Mouse (Mus musculus) liver, adult 2 months (tissue): ENCODE data around the gene 3110009E18Rik. TPM values are rescaled to one million over a fixed set of nuclear protein-coding genes. Genes with fewer than 3 reads are reported as not detected.

ENCODE experiments used
- DNase-seq: peaks from one replicate; pipeline ENCODE4 v3.0.0-alpha.2; 2011; ENCODE audit warnings: low read depth, low spot score; ENCODE audit errors: extremely low read depth
- H3K27ac ChIP-seq: fragments of 200-500 bp; replicated peaks from 2 replicates; pipeline ENCODE4 v1.5.1; 2012; ENCODE audit warnings: low read depth, mild to moderate bottlenecking, control low read depth, inconsistent platforms, low read length; ENCODE audit not compliant: insufficient read depth
- H3K27me3 ChIP-seq: fragments of 200-500 bp; 2 replicates; pipeline ENCODE4 v1.6.1; 2012; ENCODE audit warnings: mild to moderate bottlenecking, moderate library complexity, low read length, inconsistent platforms; ENCODE audit not compliant: control insufficient read depth, insufficient read depth
- H3K36me3 ChIP-seq: fragments of 200-500 bp; 2 replicates; pipeline ENCODE4 v1.6.1; 2012; ENCODE audit warnings: low read length, inconsistent platforms; ENCODE audit not compliant: control insufficient read depth, insufficient read depth
- H3K4me1 ChIP-seq: fragments of 200-500 bp; 2 replicates; pipeline ENCODE4 v1.6.1; 2011; ENCODE audit warnings: low read length; ENCODE audit not compliant: control insufficient read depth, insufficient read depth
- H3K4me3 ChIP-seq: fragments of 200-500 bp; 2 replicates; pipeline ENCODE4 v1.5.1; 2011; ENCODE audit warnings: low read depth, mild to moderate bottlenecking, control low read depth, low read length, moderate library complexity; ENCODE audit not compliant: insufficient read depth
- H3K79me2 ChIP-seq: fragments of 200-500 bp; 2 replicates; pipeline ENCODE4 v1.6.1; 2012; ENCODE audit warnings: inconsistent platforms, mild to moderate bottlenecking, low read length, moderate library complexity; ENCODE audit not compliant: control insufficient read depth, insufficient read depth
- H3K9ac ChIP-seq: fragments of 200-500 bp; 2 replicates; pipeline ENCODE4 v1.6.1; 2012; ENCODE audit warnings: low read depth, mild to moderate bottlenecking, control low read depth, inconsistent platforms, low read length
- CTCF ChIP-seq: fragments of 200-500 bp; IDR thresholded peaks from 2 replicates; pipeline ENCODE4 v1.5.1; 2011; ENCODE audit warnings: low read depth, low read length, control low read depth
- POLR2A ChIP-seq: fragments of 200-500 bp; IDR thresholded peaks from 2 replicates; pipeline ENCODE4 v1.6.1; 2011; ENCODE audit warnings: low read length, control low read depth; ENCODE audit not compliant: insufficient read depth; ENCODE audit errors: extremely low read depth
- WGBS: fragments of 180-500 bp; shearing (Covaris S2); methylation state at CpG from one replicate; pipeline ENCODE4 v1.1.7; 2018; 5-methylcytosine and 5-hydroxymethylcytosine counted together
- polyA plus RNA-seq: library from polyadenylated mRNA; depleted of rRNA; stranded (reverse); fragments of >200 nt; gene quantifications from 2 replicates; pipeline ENCODE4 v1.2.3, GENCODE M21; 2012
- total RNA-seq: library from RNA; depleted of rRNA; stranded (reverse); fragments of >200 nt; gene quantifications from 2 replicates; pipeline ENCODE4 v1.2.3, GENCODE M21; 2014

The 3110009E18Rik gene
- total and polyA plus RNA-seq, 2 experiments: 0.61 to 1.4 TPM

DNA sequence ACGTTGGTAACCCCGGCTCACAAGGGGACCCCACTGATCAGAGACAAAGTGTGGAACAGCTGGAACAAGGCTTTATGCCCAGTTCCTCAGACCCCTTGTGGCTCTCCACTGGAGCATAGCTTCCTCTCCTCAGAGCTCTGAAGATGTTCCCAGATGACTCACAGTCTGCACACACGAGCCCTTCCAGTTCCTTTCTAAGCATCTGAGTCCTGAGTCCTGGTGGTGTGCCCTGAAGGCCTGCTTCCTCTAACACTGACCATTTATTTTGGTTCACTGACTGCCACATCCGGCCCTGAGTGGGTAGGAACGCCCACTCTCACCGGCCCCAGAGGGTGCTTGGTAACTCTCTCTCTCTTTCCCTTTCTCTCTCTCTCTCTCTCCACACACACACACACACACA, 21.5 kb upstream of the 3110009E18Rik start:
- no peak for DNase-seq
- peak overlapping the region; percentile 68 for H3K27ac ChIP-seq
- no peaks in the 10 kb centered on the region for H3K36me3 ChIP-seq
- peaks cover 18% of the 10 kb centered on the region for H3K4me1 ChIP-seq
- no peak overlapping the region for H3K9ac ChIP-seq
- H3K4me3 ChIP-seq: no peak overlapping the region
- no peaks in the 10 kb centered on the region for H3K27me3 ChIP-seq
- H3K79me2 ChIP-seq: no peaks in the 10 kb centered on the region
- WGBS: 47% methylated on average over 6 of the region's 6 CpGs
- TF ChIP-seq CTCF: no peak
- no peak for TF ChIP-seq POLR2A

GRCm38 (mm10) chr1:120100456-120101226, 20.3 kb upstream of the 3110009E18Rik start:
- Histone ChIP-seq H3K36me3 (no peaks in the 10 kb centered on the region), H3K27ac (peak overlapping the region; percentile 68), H3K9ac (no peak overlapping the region), H3K4me3 (no peak overlapping the region), H3K4me1 (peaks cover 22% of the 10 kb centered on the region), H3K79me2 (no peaks in the 10 kb centered on the region), H3K27me3 (no peaks in the 10 kb centered on the region)
- WGBS: 36% methylated on average over 8 of the region's 8 CpGs
- DNase-seq: peak; percentile 98
- TF ChIP-seq POLR2A: no peak
- no peak for TF ChIP-seq CTCF

GRCm38 (mm10) chr1:120101227-120101609, 19.8 kb upstream of the 3110009E18Rik start:
- Histone ChIP-seq H3K4me3 (no peak overlapping the region), H3K27ac (no peak overlapping the region; the same call in 1 of the 2 replicates), H3K27me3 (no peaks in the 10 kb centered on the region), H3K79me2 (no peaks in the 10 kb centered on the region), H3K4me1 (peaks cover 22% of the 10 kb centered on the region), H3K36me3 (no peaks in the 10 kb centered on the region), H3K9ac (no peak overlapping the region)
- WGBS: 90% methylated on average over 3 of the region's 3 CpGs
- TF ChIP-seq POLR2A: no peak
- no peak for TF ChIP-seq CTCF
- DNase-seq: no peak

DNA sequence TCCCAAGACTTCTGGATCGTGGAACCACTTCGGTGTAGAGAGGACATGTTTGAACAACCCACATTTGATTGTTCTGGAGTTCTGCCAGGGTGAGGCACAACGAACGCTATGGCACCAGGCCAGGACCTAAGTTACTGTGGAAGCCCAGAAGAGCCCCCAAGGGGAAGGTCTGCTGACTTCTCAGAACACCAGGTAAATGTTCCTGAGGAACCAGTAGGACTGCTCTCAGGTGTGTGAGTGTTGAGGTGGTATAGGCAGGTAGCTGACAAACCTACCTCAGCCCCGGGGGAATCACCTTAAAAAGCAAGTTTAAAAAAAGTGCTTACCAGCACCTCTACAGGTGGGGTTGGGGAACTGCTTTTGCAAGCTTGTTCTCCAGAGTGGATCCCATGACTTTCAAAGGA, 15.4 kb upstream of the 3110009E18Rik start:
- Histone ChIP-seq H3K27ac (no peak overlapping the region), H3K4me3 (no peak overlapping the region), H3K27me3 (no peaks in the 10 kb centered on the region), H3K4me1 (peaks cover 8% of the 10 kb centered on the region), H3K9ac (no peak overlapping the region), H3K36me3 (no peaks in the 10 kb centered on the region), H3K79me2 (no peaks in the 10 kb centered on the region)
- TF ChIP-seq CTCF (no peak), POLR2A (no peak)
- WGBS: 13% methylated on average over 5 of the region's 5 CpGs
- DNase-seq: peak; percentile 65

- Histone ChIP-seq H3K79me2 (no peaks in the 10 kb centered on the region), H3K4me1 (peaks cover 2% of the 10 kb centered on the region), H3K36me3 (peaks cover 24% of the 10 kb centered on the region), H3K27me3 (no peaks in the 10 kb centered on the region), H3K9ac (no peak overlapping the region), H3K27ac (no peak overlapping the region), H3K4me3 (no peak overlapping the region)
- WGBS: 85% methylated on average over 19 of the region's 19 CpGs
- TF ChIP-seq CTCF (no peak), POLR2A (no peak)
- no peak for DNase-seq
These were observed 11.1 kb upstream of the 3110009E18Rik start for GRCm38 (mm10) chr1:120109741-120110432.

- DNase-seq: peak; percentile 35
- WGBS: 73% methylated on average over 8 of the region's 8 CpGs
- H3K27ac ChIP-seq: no peak overlapping the region
These were observed 9.2 kb upstream of the 3110009E18Rik start for GRCm38 (mm10) chr1:120111766-120112165.

More at GRCm38 (mm10) chr1:120111766-120112165, 9.2 kb upstream of the 3110009E18Rik start:
- H3K79me2 ChIP-seq: no peaks in the 10 kb centered on the region
- no peaks in the 10 kb centered on the region for H3K27me3 ChIP-seq
- H3K9ac ChIP-seq: no peak overlapping the region
- H3K4me1 ChIP-seq: peaks cover 8% of the 10 kb centered on the region; the same call in 1 of the 2 replicates
- peaks cover 30% of the 10 kb centered on the region for H3K36me3 ChIP-seq
- TF ChIP-seq CTCF (no peak), POLR2A (no peak)
- H3K4me3 ChIP-seq: no peak overlapping the region
